Mouse (Mus musculus): ENCODE data around the gene Ikzf1.

The Ikzf1 gene

DNA sequence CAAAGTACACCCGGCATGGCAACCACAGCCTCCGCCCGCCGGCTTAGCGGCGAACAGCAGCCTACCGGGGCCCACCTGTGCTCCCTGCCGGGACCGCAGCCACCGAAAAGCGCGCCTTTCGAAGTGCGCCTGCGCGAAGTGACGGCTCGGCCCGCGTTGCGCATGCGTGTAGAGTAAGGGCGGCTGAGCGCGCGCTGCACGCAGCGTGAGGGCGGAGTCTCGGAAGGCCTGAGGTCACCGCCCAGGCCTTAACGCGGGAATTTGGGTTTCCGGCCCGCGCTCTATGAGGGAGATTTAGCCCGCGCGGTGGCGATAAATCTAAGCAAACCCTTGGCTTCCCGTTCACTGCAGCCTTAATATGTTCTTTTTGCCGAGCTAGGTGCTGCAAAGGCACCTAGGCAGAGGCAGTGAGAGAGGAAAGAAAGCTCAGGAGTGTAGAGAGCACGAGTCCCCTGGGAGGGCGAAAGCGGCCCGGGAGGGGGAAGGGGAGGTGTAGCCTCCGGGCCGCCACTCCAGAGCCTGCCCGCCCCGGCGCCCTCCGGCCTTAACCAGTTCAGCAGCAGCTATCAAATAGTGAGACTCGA, 124.1 kb downstream of the Ikzf1 start, which contains the start of gene Fignl1:
TSS of gene Fignl1 (minus strand) at position 143 of the 584 bp plus-strand sequence.
- DNase-seq (ENCODE audit: low spot score in 2 of 2): peak; percentile 98 to 99

DNA sequence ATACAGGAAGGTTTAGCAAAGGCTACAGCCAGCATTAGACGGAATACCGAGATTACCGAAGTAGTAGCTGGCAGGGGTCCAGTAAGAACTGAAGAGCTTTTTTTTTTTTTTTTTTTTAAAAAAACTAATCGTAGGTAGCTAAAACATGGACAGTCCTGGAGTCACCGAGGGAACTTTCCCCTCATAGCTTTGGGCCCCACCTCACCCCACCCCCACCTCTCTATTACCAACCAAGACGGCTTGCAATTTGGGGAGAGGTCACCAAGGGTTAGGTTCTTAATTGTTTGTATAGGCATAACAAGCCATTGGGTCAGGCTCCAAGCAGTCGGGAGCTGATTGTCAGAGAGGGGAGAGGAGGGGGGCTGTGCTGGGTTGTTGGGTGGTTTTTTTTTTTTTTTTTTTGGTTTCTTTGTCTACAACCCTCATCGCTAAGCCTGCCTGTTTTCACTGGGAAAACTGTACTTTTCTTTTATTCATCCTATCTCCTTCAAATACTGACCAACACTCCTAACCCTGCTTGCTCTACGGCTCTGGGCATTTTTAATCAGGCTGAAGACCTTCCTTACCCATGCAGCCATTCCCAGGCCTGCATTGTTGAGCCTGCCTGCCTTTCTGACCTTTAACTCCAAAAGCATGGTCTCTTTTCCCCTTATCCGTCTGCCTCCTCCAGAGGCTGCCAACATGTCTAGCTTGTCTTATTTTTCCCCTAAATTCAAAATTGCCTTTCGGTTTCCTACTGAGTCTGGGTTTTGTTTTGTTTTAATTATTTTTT, 124.8 kb downstream of the Ikzf1 start:
- no peak for DNase-seq (ENCODE audit: low spot score in 2 of 2)

DNA sequence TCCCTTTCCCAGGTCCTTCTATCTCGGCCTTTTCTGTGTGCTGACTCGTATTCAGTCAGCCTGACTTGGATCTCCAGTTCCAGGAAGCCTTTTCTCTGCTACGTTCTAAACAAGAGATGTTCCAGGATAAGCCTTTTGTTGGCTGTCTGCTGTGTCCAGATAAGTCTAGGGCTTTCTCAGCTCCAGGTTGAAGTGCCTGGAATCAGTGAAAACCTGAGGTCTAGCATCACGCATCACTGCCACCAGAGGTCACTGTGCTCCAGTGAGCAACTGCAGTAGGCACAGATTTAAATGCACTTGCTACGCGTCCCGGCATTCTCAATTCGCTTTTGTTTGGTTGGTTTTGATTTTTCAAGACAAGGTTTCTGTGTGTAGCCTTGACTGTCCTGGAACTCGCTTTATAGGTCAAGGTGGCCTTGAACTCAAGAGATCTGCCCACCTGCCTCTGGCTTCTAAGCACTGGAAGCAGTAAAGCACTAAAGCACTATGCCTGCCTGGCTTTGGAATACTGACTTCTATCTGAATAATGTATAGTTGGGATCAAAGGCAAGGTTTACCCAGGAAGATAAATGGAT, 127.2 kb downstream of the Ikzf1 start:
- peak; percentile 62 to 85 for DNase-seq (ENCODE audit: low spot score in 2 of 2)

DNA sequence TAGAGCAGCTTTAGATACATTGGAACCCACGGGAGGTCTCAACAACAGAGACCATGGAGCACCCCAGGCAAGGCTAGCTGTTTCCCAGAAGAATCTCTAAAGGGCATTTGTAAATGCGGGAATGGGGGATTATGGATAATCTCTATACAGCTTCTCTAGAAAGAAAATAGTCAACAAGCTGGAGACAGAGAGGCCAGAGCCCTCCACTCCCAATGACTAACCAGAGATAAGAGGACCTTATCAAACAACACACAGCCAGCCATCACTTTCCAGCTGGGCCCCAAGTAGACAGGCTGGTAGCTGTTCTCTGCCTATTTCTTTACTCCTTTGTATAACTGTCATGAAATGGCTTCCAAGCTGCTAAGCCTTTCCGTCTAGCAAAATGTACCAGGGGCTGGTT, 130.9 kb downstream of the Ikzf1 start:
- DNase-seq (ENCODE audit: low spot score in 2 of 2): no peak

DNA sequence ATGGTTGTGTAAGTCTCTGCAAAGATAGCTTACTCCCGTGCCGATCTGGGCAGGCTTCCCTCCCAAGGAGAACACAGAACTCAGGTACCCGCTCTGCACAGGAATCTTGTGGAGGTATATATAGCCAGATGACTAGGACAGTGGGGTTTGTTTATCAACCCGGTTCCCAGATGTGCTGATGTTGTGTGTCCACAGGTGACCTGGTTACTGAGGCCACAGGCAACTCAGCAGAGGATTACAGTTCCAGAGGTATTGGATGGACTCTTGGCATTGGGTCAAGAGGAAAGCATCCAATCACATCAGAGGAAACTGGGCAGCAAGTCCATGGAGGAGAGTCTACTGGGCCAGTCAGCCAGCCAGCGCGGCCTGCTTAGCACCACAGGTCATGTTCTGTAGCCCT, 134.0 kb downstream of the Ikzf1 start:
- no peak for DNase-seq (ENCODE audit: low spot score in 2 of 2)

DNA sequence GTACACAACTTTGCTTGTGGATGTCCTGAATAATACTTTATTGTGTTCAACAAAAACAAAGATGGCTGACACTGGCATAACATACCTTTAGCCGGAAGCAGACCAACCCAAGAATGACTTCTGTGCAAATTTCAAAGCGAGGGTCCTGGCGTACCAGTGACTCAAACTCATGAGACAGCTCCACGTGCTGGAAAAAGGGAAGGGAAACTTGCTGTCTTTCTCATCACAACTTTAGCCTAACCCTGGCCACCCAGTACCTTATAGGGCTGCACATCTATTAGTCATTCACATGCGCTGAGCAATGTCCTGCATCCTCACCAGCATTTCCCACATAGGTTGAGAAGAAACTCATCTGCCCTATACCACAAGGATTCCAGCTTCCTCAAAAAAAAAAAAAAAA, 134.4 kb downstream of the Ikzf1 start:
- DNase-seq (ENCODE audit: low spot score in 2 of 2): no peak

DNA sequence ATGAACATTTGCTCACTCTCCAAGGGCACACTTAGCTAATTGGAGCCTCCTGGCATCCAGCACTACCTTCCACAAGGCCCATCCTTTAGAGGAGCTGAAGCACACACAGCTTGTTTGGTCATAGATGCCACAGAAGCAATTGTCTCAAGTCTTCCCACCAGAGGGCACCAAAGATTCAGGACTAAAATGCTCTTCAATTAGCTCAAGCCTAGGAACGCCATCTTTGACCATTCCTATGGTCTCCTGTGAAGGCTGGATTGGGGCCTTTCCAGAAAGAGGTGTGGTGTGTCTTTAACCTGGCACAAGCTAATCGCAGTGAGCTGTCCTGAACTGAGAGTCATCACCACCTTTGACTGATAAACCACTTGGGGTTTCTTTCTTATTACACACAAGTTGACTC, 135.4 kb downstream of the Ikzf1 start:
- peak; percentile 50 to 72 for DNase-seq (ENCODE audit: low spot score in 2 of 2)

DNA sequence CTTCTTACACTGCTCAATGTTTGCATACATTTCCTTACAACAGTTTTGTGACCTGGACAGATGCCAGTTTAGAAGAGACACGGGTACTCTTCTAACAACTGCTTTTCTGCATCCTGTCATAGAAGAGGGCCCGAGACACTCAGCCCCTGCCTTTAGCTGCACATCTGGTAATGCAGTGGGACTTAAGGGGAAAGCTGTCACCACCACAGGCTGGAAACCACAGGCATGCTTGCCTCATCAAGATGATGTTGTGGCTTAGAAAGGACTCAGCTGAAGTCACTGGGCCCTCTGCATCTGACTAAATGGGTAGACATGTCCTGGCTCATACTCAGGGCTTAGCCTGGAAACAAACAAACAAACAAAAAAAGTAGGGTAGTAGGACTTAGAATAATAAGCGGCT, 135.9 kb downstream of the Ikzf1 start:
- no peak for DNase-seq (ENCODE audit: low spot score in 2 of 2)

DNA sequence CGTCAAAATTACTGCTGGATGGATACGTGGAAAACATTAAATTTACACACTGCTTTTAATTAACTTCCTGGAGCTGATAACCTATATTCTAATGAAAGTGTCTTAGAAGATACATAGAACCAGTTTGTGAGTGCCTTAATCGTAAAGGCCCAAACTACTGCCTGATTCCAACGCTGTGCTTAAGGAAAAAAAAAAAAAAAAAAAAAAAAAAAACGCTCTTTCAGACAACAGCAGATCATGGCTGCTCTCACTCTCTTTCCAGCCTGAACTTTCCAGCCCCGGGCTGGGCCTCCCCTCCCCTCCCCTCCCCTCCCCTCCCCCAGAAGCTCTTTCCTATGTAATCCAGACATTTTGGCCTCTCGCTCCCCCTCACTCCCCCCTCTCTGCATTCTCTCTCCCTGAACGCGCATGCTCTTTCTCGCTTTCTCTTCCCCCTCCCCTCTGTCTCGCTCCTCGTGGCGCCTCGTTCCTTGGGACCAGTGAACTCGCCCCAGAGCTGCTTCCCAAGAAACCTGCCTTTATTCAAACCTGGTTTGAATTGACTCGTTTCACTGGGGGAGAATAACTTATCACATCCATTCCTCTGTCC, 136.7 kb downstream of the Ikzf1 start:
- no peak for DNase-seq (ENCODE audit: low spot score in 2 of 2)

Measured in spleen, postnatal 10 days (tissue).